Comparison of ENCODE assay signal across 8 mouse cellular contexts in the genomic region with DNA sequence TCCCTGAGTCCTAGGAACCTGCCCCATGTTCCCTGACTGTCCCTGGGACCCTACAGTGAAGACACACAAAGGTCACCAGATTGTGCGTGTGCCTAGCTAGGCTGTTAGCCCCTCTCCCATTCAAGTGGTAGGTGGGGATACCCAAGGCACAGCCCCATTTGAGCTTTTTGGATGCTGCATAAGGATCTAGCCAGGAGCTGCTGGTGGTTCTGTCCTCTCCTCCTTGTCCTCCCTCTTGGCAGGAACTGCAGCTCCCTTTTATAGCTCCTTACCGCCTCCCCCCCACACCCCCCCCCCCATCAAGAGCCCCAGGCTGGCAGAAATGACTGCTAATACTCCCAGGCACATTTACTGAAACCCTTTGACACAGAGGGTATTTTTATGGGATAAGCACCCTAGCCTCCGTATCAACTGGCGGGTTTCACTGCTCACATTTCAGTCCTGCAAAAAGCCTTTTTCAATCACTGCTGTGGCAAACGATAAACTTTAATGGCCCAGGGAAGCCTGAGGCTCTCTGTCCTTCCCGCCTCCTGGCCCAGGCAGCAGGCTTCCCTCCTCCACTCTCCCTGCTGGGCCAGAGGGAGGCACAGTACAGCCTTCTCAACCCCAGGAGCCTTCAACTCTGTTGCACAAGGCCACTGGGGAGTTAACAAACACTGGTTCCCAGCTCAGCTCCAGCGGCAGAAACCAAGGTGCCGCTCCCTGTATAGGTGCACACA.
DNase-seq lines count a peak whose midpoint lies in the region; ATAC-seq and TF ChIP-seq lines count a peak whose summit lies in the region.

No protein-coding gene starts in this region.

- peaks cover 9% of the 10 kb centered on the region; the same call in 1 of the 2 replicates for H3K27me3 ChIP-seq in hindbrain, embryonic 13.5 days
- no peaks in the 10 kb centered on the region for H3K27me3 ChIP-seq in hindbrain, embryonic 14.5 days (ENCODE audit: control insufficient read depth, insufficient read depth, low read length)
- H3K27me3 ChIP-seq in embryonic facial prominence, embryonic 11.5 days (ENCODE audit: control insufficient read depth, insufficient read depth, low read length) = no peaks in the 10 kb centered on the region
- H3K27me3 ChIP-seq in limb, embryonic 15.5 days = no peaks in the 10 kb centered on the region

- H3K9me3 ChIP-seq in hindbrain, embryonic 13.5 days = no peaks in the 10 kb centered on the region
- H3K9me3 ChIP-seq in hindbrain, embryonic 14.5 days (ENCODE audit: control insufficient read depth, low read length) = no peaks in the 10 kb centered on the region
- H3K9me3 ChIP-seq in embryonic facial prominence, embryonic 11.5 days (replicated peaks; ENCODE audit: control insufficient read depth, low read length) = no peaks in the 10 kb centered on the region
- no peaks in the 10 kb centered on the region for H3K9me3 ChIP-seq in limb, embryonic 15.5 days

- H3K36me3 ChIP-seq in hindbrain, embryonic 13.5 days = no peaks in the 10 kb centered on the region
- H3K36me3 ChIP-seq in hindbrain, embryonic 14.5 days (replicated peaks; ENCODE audit: control insufficient read depth, insufficient read depth) = no peaks in the 10 kb centered on the region
- H3K36me3 ChIP-seq in embryonic facial prominence, embryonic 11.5 days (replicated peaks; ENCODE audit: control insufficient read depth, insufficient read depth, low read depth, low read length) = no peaks in the 10 kb centered on the region
- no peaks in the 10 kb centered on the region for H3K36me3 ChIP-seq in limb, embryonic 15.5 days

- H3K4me1 ChIP-seq in hindbrain, embryonic 13.5 days (replicated peaks) = peaks cover 35% of the 10 kb centered on the region
- H3K4me1 ChIP-seq in hindbrain, embryonic 14.5 days (replicated peaks; ENCODE audit: control insufficient read depth, insufficient read depth, low read length) = peaks cover 7% of the 10 kb centered on the region
- peaks cover 5% of the 10 kb centered on the region for H3K4me1 ChIP-seq in embryonic facial prominence, embryonic 11.5 days (ENCODE audit: control insufficient read depth, insufficient read depth, low read length)
- H3K4me1 ChIP-seq in limb, embryonic 15.5 days = peaks cover 63% of the 10 kb centered on the region

- 43% methylated on average over 8 of the region's 8 CpGs for WGBS in hindbrain, embryonic 13.5 days
- 42% methylated on average over 8 of the region's 8 CpGs for WGBS in hindbrain, embryonic 14.5 days
- 41% methylated on average over 8 of the region's 8 CpGs for WGBS in embryonic facial prominence, embryonic 11.5 days
- 20% methylated on average over 7 of the region's 8 CpGs for WGBS in limb, embryonic 15.5 days

- no peak for TF ChIP-seq CTCF in brain, embryonic 14.5 days (IDR thresholded peaks at IDR 0.05; ENCODE audit: borderline replicate concordance, extremely low read depth, insufficient read depth, insufficient read length)

- no peak; the same call in 1 of the 2 replicates for ATAC-seq in hindbrain, embryonic 13.5 days (ENCODE audit: low FRiP score)
- ATAC-seq in hindbrain, embryonic 14.5 days (ENCODE audit: low FRiP score) = no peak
- ATAC-seq in embryonic facial prominence, embryonic 11.5 days (replicated peaks; ENCODE audit: insufficient number of reproducible peaks, low FRiP score, low TSS enrichment, low read depth) = no peak
- no peak for ATAC-seq in limb, embryonic 15.5 days (ENCODE audit: insufficient number of reproducible peaks, low FRiP score, low TSS enrichment, low read depth)

- H3K27ac ChIP-seq in hindbrain, embryonic 13.5 days = no peak overlapping the region
- H3K27ac ChIP-seq in hindbrain, embryonic 14.5 days = no peak overlapping the region
- no peak overlapping the region for H3K27ac ChIP-seq in embryonic facial prominence, embryonic 11.5 days (replicated peaks; ENCODE audit: low read depth, low read length)
- peak overlapping the region; percentile 65 for H3K27ac ChIP-seq in limb, embryonic 15.5 days

- no peak overlapping the region for H3K4me2 ChIP-seq in hindbrain, embryonic 13.5 days
- no peak overlapping the region for H3K4me2 ChIP-seq in hindbrain, embryonic 14.5 days (replicated peaks)
- no peak overlapping the region for H3K4me2 ChIP-seq in embryonic facial prominence, embryonic 11.5 days (ENCODE audit: low read depth, low read length)
- H3K4me2 ChIP-seq in limb, embryonic 15.5 days = no peak overlapping the region

- no peak for TF ChIP-seq POLR2A in brain, embryonic 14.5 days (IDR thresholded peaks at IDR 0.05; ENCODE audit: borderline replicate concordance, extremely low read depth, insufficient read depth, insufficient read length, poor library complexity, severe bottlenecking)

- DNase-seq in hindbrain, embryonic 14.5 days (ENCODE audit: low spot score) = no peak
- DNase-seq in brain, embryonic 14.5 days (ENCODE audit: low read depth) = peak; percentile 47
- peak; percentile 35 for DNase-seq in embryonic facial prominence, embryonic 11.5 days (ENCODE audit: low spot score)
- no peak for DNase-seq in cerebellum, postnatal 4 days (ENCODE audit: low spot score in 2 of 2)
- DNase-seq in natural killer cell, adult 2 months (ENCODE audit: low spot score in 2 of 2) = no peak
- DNase-seq in liver = no peak

- H3K4me3 ChIP-seq in hindbrain, embryonic 13.5 days = no peak overlapping the region
- no peak overlapping the region for H3K4me3 ChIP-seq in hindbrain, embryonic 14.5 days (replicated peaks; ENCODE audit: low read length)
- H3K4me3 ChIP-seq in embryonic facial prominence, embryonic 11.5 days (ENCODE audit: low read depth, low read length) = no peak overlapping the region
- H3K4me3 ChIP-seq in limb, embryonic 15.5 days = no peak overlapping the region

- 0 out of 2 replicates have a peak overlapping the region, but pooled peaks have one; percentile 10 for H3K9ac ChIP-seq in hindbrain, embryonic 13.5 days
- no peak overlapping the region for H3K9ac ChIP-seq in hindbrain, embryonic 14.5 days
- no peak overlapping the region for H3K9ac ChIP-seq in embryonic facial prominence, embryonic 11.5 days (replicated peaks; ENCODE audit: low read length)
- H3K9ac ChIP-seq in limb, embryonic 15.5 days = peak overlapping the region; percentile 20; the same call in 1 of the 2 replicates

Comparison
In these comparisons a context has a peak if more than half of its experiments do, and no peak if none do; other contexts are left out.
1. H3K9ac ChIP-seq: peak in hindbrain, embryonic 13.5 days (single experiment) and limb, embryonic 15.5 days (single experiment); none in hindbrain, embryonic 14.5 days (single experiment) and embryonic facial prominence, embryonic 11.5 days (single experiment).
2. DNase-seq: peak in brain, embryonic 14.5 days (single experiment) and embryonic facial prominence, embryonic 11.5 days (single experiment); none in hindbrain, embryonic 14.5 days (single experiment), cerebellum, postnatal 4 days (0 of 2), natural killer cell, adult 2 months (0 of 2) and liver (single experiment).